Mouse (Mus musculus) layer of hippocampus, postnatal 14 days (tissue): ENCODE measurements around the gene Vmn1r71. TPM values are rescaled to one million over a fixed set of nuclear protein-coding genes. Genes with fewer than 3 reads are reported as not detected.
"Not testable (repeated sequence)": the region's sequence is repeated elsewhere in the genome, so short reads cannot be mapped to it uniquely, and the experiment has no call there.

Source experiments
- DNase-seq, 2 experiments: peaks; one replicate each; pipeline ENCODE4 v3.0.0; 2021 to 2022; ENCODE audit warnings: low spot score in 2 of 2, mixed read lengths in 1 of 2
- long read RNA-seq, 2 experiments: library from polyadenylated mRNA; stranded (forward); transcript quantifications; one replicate each; pipeline ENCODE4 v2.0.0; 2021
- total RNA-seq, 2 experiments: library from RNA; stranded (reverse); gene quantifications; 2 replicates each; pipeline ENCODE4 v1.2.3; 2021

The Vmn1r71 gene
- total RNA-seq: not detected
- long read RNA-seq, experiment 1: 0 reads
- long read RNA-seq, experiment 2: 0 reads

- no peak for DNase-seq
Measured at GRCm38 (mm10) chr7:10754264-10754663, at the start of gene Vmn1r71. Gene Vmn1r71 (minus strand): TSS chr7:10754364.

GRCm38 (mm10) chr7:10757551-10757950 lies 3.4 kb upstream of the Vmn1r71 start:
- DNase-seq: not testable (repeated sequence)

Other genes with a start within 250 kb of the Vmn1r71 start
- not detected for gene Vmn1r68, start 195.9 kb downstream of the Vmn1r71 start, total RNA-seq
- gene Vmn1r69, start 140.7 kb downstream of the Vmn1r71 start, total RNA-seq: not detected
- gene Vmn1r70, start 122.8 kb downstream of the Vmn1r71 start, total RNA-seq: not detected
- not detected for gene Nlrp4b, start 66.6 kb downstream of the Vmn1r71 start, total RNA-seq
- not detected for gene Zscan4b, start 150.7 kb upstream of the Vmn1r71 start, total RNA-seq